Mouse (Mus musculus): ENCODE results near the gene Nol9.
A peak's percentile ranks its signal among the peaks of the same experiment; 100 is the strongest.

Gene Nol9

GRCm38 (mm10) chr4:152038985-152039830 is at the start of gene Nol9:
Nol9 (plus strand) TSS chr4:152039321.
- peak; percentile 96 for DNase-seq (ENCODE audit: extremely low spot score)

GRCm38 (mm10) chr4:151992091-151992490 is 47.0 kb upstream of the Nol9 start:
- no peak for DNase-seq (ENCODE audit: extremely low spot score)

GRCm38 (mm10) chr4:151993035-151993434 is 46.1 kb upstream of the Nol9 start:
- no peak for DNase-seq (ENCODE audit: extremely low spot score)

GRCm38 (mm10) chr4:151994228-151995171 is 44.6 kb upstream of the Nol9 start:
- no peak for DNase-seq (ENCODE audit: extremely low spot score)

- DNase-seq (ENCODE audit: extremely low spot score), result no peak
These were observed 43.5 kb upstream of the Nol9 start for GRCm38 (mm10) chr4:151995371-151996172.

- peak; percentile 100 for DNase-seq (ENCODE audit: extremely low spot score)
These were observed 42.8 kb upstream of the Nol9 start, which contains the start of gene Phf13 for GRCm38 (mm10) chr4:151996173-151996950. Phf13 (minus strand) TSS chr4:151996258.

GRCm38 (mm10) chr4:151996951-151997222 is 42.2 kb upstream of the Nol9 start:
- no peak for DNase-seq (ENCODE audit: extremely low spot score)

- no peak for DNase-seq (ENCODE audit: extremely low spot score)
These were observed 41.4 kb upstream of the Nol9 start for GRCm38 (mm10) chr4:151997701-151998100.

- no peak for DNase-seq (ENCODE audit: extremely low spot score)
These were observed 39.6 kb upstream of the Nol9 start for GRCm38 (mm10) chr4:151999481-151999880.

GRCm38 (mm10) chr4:152000906-152001305 is 38.2 kb upstream of the Nol9 start:
- DNase-seq (ENCODE audit: extremely low spot score), result no peak

GRCm38 (mm10) chr4:152001335-152001734 is 37.8 kb upstream of the Nol9 start:
- DNase-seq (ENCODE audit: extremely low spot score), result no peak

GRCm38 (mm10) chr4:152002063-152002462 is 37.1 kb upstream of the Nol9 start:
- DNase-seq (ENCODE audit: extremely low spot score), result no peak

- no peak for DNase-seq (ENCODE audit: extremely low spot score)
These were observed 33.0 kb upstream of the Nol9 start for GRCm38 (mm10) chr4:152006137-152006536.

GRCm38 (mm10) chr4:152006812-152007211 is 32.3 kb upstream of the Nol9 start:
- no peak for DNase-seq (ENCODE audit: extremely low spot score)

GRCm38 (mm10) chr4:152007481-152008147 is 31.5 kb upstream of the Nol9 start:
- no peak for DNase-seq (ENCODE audit: extremely low spot score)

GRCm38 (mm10) chr4:152008148-152008500 is 31.0 kb upstream of the Nol9 start:
- DNase-seq (ENCODE audit: extremely low spot score), result no peak

- peak; percentile 95 for DNase-seq (ENCODE audit: extremely low spot score)
These were observed 30.5 kb upstream of the Nol9 start, which contains the start of gene Klhl21 for GRCm38 (mm10) chr4:152008622-152009075. Klhl21 (plus strand) TSS chr4:152008803.

GRCm38 (mm10) chr4:152009076-152010051 is 29.8 kb upstream of the Nol9 start:
- DNase-seq (ENCODE audit: extremely low spot score), result peak; percentile 47

- no peak for DNase-seq (ENCODE audit: extremely low spot score)
These were observed 28.9 kb upstream of the Nol9 start for GRCm38 (mm10) chr4:152010091-152010706.
